Mouse (Mus musculus) cortical plate, adult 2 months (tissue): Measurements from ENCODE around the gene Bcl9. TPM values are rescaled to one million over a fixed set of nuclear protein-coding genes. Genes with fewer than 3 reads are reported as not detected.

Source experiments
- H3K27ac ChIP-seq: fragments of 200-500 bp; 2 replicates; pipeline ENCODE4 v1.5.1; 2012; ENCODE audit warnings: low read length, control low read depth, inconsistent platforms; ENCODE audit not compliant: insufficient read depth
- H3K4me1 ChIP-seq: fragments of 200-500 bp; 2 replicates; pipeline ENCODE4 v1.6.1; 2011; ENCODE audit warnings: low read length; ENCODE audit not compliant: control insufficient read depth, insufficient read depth
- H3K4me3 ChIP-seq: fragments of 200-500 bp; 2 replicates; pipeline ENCODE4 v1.5.1; 2011; ENCODE audit warnings: mild to moderate bottlenecking, low read length, control low read depth; ENCODE audit not compliant: insufficient read depth
- CTCF ChIP-seq: fragments of 200-500 bp; IDR thresholded peaks from 2 replicates; pipeline ENCODE4 v1.5.1; 2011; ENCODE audit warnings: mild to moderate bottlenecking, control low read depth, low read length; ENCODE audit not compliant: insufficient read depth; ENCODE audit errors: extremely low read depth
- POLR2A ChIP-seq: fragments of 200-500 bp; IDR thresholded peaks from 2 replicates; pipeline ENCODE4 v1.6.1; 2011; ENCODE audit warnings: mild to moderate bottlenecking, low read length, control low read depth; ENCODE audit not compliant: insufficient read depth; ENCODE audit errors: extremely low read depth
- polyA plus RNA-seq: library from polyadenylated mRNA; depleted of rRNA; stranded (reverse); fragments of >200 nt; gene quantifications from 2 replicates; pipeline ENCODE4 v1.2.3, GENCODE M21; 2012

Bcl9 gene
- polyA plus RNA-seq, 1 experiment, result 18.7 TPM

- Histone ChIP-seq H3K4me3 (peak overlapping the region; percentile 14; the same call in 1 of the 2 replicates), H3K27ac (no peak overlapping the region), H3K4me1 (peaks cover 4% of the 10 kb centered on the region)
- TF ChIP-seq CTCF (no peak), POLR2A (no peak)
Measured at GRCm38 (mm10) chr3:97324046-97324445, 26.3 kb upstream of the Bcl9 start.

- H3K4me1 ChIP-seq, result no peaks in the 10 kb centered on the region
- no peak for TF ChIP-seq POLR2A
- TF ChIP-seq CTCF, result no peak
- H3K27ac ChIP-seq, result no peak overlapping the region
- H3K4me3 ChIP-seq, result no peak overlapping the region
Measured at GRCm38 (mm10) chr3:97317302-97317701, 19.6 kb upstream of the Bcl9 start.

- Histone ChIP-seq H3K4me1 (peaks cover 1% of the 10 kb centered on the region; the same call in 1 of the 2 replicates), H3K4me3 (no peak overlapping the region), H3K27ac (no peak overlapping the region)
- TF ChIP-seq CTCF (no peak), POLR2A (no peak)
Measured at GRCm38 (mm10) chr3:97313431-97313830, 15.7 kb upstream of the Bcl9 start.

GRCm38 (mm10) chr3:97311998-97312397, 14.3 kb upstream of the Bcl9 start:
- Histone ChIP-seq H3K4me3 (no peak overlapping the region), H3K4me1 (peaks cover 1% of the 10 kb centered on the region; the same call in 1 of the 2 replicates), H3K27ac (no peak overlapping the region)
- TF ChIP-seq POLR2A (no peak), CTCF (no peak)

GRCm38 (mm10) chr3:97309748-97310536, 12.2 kb upstream of the Bcl9 start:
- Histone ChIP-seq H3K4me1 (peaks cover 1% of the 10 kb centered on the region; the same call in 1 of the 2 replicates), H3K27ac (no peak overlapping the region), H3K4me3 (no peak overlapping the region)
- no peak for TF ChIP-seq CTCF
- TF ChIP-seq POLR2A, result no peak

- TF ChIP-seq CTCF (no peak), POLR2A (no peak)
- Histone ChIP-seq H3K4me1 (peaks cover 1% of the 10 kb centered on the region; the same call in 1 of the 2 replicates), H3K27ac (no peak overlapping the region), H3K4me3 (no peak overlapping the region)
Measured at GRCm38 (mm10) chr3:97308440-97308839, 10.7 kb upstream of the Bcl9 start.

- Histone ChIP-seq H3K27ac (no peak overlapping the region), H3K4me1 (no peaks in the 10 kb centered on the region), H3K4me3 (no peak overlapping the region)
- TF ChIP-seq POLR2A, result no peak
- no peak for TF ChIP-seq CTCF
Measured at GRCm38 (mm10) chr3:97305907-97306306, 8.2 kb upstream of the Bcl9 start.

GRCm38 (mm10) chr3:97301586-97301985, 3.9 kb upstream of the Bcl9 start:
- no peak overlapping the region for H3K27ac ChIP-seq
- no peak overlapping the region for H3K4me3 ChIP-seq
- no peaks in the 10 kb centered on the region for H3K4me1 ChIP-seq
- TF ChIP-seq CTCF, result no peak
- TF ChIP-seq POLR2A, result no peak

- no peak overlapping the region for H3K4me3 ChIP-seq
- TF ChIP-seq POLR2A (no peak), CTCF (no peak)
- peaks cover 2% of the 10 kb centered on the region; the same call in 1 of the 2 replicates for H3K4me1 ChIP-seq
- no peak overlapping the region for H3K27ac ChIP-seq
Measured at GRCm38 (mm10) chr3:97300370-97300769, 2.7 kb upstream of the Bcl9 start.

- peaks cover 3% of the 10 kb centered on the region; the same call in 1 of the 2 replicates for H3K4me1 ChIP-seq
- H3K27ac ChIP-seq, result no peak overlapping the region
- no peak overlapping the region for H3K4me3 ChIP-seq
- no peak for TF ChIP-seq CTCF
Measured at GRCm38 (mm10) chr3:97299885-97300284, 2.2 kb upstream of the Bcl9 start.
